Mouse (Mus musculus) left cerebral cortex, postnatal 36 days (tissue): ENCODE measurements at regions not wholly inside any gene's neighbourhood (a gene's known extent, or its start where the extent isn't known, plus 50 kb on each side); places are given as distances from the start of the nearest gene placed in this dataset.

Experiments used
- DNase-seq, 2 experiments: peaks; one replicate each; pipeline ENCODE4 v3.0.0; 2021 to 2022; ENCODE audit warnings: low spot score in 2 of 2, mixed read lengths in 1 of 2
- intact Hi-C: fragments of 180-260 bp; cut with DNase I; formaldehyde crosslinking; loops from one replicate; pipeline ENCODE4 v1.15.1; 2025

DNA sequence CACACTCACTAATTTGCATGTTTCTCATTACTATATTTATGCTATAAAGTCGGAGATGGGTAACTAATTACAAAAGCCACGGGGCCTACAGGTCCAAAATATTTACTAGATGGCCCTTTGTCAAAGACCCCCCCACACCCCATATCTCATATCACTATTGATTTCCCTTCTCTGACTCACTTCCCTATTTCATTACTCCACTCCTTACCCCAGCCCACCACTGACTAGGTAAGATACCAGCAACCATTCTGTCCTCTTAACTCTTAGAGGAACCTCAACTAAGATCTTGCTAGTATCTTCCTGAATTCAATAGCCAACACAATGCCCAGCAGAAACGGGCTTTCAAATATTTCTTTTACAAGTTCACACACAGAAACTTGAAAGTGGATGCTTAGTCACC is 187.1 kb upstream of the Cpeb2 start:
- intact Hi-C loops: no loop called here

DNA sequence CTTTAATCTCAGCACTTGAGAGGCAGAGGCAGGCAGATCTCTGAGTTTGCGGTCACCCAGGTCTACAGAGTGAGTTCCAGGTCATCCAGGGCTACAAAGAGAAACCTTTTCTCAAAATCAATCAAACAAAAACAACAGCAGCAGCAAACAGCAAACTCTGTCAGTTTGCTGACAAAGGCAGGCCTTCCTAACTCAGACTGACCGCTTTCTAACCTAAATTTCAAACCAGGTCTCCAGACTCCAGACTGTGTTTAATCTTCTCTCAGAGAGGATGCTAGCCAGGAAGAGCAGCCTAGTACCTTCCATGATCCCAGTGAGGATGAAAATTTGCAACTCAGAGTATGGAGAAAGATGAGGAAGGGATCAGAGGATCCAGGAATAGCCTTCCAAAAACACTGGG is 185.7 kb upstream of the Cpeb2 start:
- no peak for DNase-seq
- intact Hi-C loops: no loop called here

More for the DNA sequence above, 187.1 kb upstream of the Cpeb2 start:
- no peak for DNase-seq

DNA sequence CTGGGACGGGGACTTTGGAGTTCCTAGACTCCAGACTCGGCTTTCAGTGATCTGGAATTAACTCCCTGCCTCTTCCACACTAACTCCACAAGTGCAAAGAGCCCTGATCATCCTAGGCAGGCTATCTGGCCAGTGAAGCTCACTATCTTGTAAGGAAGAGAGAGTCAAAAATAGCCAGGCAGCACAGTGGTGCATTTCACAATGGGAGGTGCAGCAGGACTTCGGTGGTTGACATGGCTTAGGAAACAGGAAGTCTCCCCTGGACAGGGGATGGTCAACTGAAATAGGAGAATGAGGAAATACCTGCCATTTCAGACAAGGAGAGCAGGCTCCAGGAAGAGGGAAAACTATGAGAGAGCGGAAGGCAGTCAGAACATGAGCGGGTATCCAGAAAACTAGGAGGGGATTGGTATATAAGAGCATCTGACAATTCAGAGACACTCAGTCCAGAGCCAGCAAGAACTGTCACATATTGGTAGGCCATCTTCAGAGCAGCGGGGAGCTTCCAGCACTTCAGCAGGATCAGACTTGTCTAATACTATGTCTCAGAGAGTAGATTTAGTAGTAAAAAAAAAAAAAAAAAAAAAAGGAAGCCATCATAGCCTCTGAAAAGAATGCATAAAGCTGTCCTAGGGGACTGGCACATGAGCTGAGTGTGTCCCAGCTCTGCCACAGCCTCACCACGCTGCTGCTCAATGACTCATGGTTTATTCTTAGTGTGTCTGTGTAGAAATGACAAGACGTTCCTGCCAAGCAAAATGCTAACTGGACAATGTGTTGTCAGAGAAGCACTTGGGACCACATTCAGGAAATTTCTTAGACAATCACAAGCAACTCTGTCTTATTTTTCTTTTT is 184.5 kb upstream of the Cpeb2 start:
- DNase-seq: peak; percentile 25 to 36
- intact Hi-C loops: no loop called here

DNA sequence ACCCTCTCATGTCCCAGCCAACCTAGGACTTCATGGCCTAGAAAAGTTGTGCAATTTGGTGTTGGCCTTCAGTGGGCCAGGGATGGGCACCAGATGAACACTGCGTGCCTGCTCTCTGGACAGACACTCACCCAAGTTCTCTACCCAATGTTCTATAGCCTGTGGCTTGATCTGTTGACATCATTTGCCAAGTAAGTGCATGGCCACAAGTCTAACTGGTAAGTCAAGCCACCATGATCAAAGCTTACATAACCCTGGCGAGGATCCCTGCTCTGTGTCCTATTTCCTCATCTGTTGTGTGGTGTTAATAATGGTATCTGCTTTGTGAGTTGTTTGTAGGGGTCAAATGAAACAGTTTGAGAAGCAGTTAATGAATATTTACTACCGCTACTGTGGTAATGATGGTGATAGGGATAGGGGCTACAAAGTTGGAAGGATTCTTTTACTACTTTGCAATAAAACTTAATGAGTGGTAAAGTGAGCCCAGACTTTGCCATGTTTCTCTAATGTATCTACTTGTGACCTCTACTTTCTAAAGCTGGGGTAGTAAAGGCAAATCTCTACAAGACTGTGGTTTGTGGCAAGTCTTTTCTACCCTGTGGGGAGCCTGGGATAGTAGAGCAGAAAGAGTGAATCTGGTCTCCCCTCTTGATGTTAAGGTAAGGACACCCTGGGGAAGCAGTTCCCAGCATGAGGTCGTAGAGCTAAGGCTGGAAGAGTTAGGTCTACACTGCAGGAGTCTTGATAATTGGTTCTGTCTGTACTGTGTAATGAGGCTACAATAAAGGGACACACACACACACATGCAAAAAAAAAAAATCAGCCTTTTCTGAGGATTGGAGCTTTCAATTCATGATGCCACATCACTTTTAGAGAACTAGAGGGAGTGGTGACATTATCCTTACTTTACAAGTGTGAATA is 183.3 kb upstream of the Cpeb2 start:
- DNase-seq: no peak
- intact Hi-C loops: no loop called here

DNA sequence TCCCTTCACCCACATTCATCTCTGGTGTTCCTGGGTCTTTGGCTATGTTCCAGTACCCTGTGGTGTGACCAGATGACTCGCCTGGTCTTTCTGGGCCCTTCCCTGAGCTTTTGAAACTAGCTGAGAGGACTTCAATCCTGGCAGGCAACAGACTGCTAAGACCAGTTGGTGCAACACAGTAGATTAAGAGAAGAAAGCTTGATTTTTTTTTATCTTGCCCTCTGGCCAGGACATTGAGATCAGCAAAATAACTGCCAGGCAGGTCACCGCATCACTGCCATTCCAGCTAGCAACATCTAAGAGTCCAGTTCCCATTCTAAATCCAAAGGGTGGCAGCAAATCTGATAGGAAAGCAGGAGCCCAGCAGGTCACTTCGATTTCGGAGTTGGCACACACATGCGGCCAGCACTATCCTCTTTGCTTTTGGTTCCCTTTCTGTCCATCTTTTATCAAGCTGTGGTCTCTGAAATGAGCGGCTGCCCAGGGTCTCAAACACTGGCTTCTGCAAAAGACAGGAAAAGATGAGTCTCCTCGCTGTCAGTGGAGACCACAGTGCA is 181.9 kb upstream of the Cpeb2 start:
- intact Hi-C loops: no loop called here
- no peak for DNase-seq

DNA sequence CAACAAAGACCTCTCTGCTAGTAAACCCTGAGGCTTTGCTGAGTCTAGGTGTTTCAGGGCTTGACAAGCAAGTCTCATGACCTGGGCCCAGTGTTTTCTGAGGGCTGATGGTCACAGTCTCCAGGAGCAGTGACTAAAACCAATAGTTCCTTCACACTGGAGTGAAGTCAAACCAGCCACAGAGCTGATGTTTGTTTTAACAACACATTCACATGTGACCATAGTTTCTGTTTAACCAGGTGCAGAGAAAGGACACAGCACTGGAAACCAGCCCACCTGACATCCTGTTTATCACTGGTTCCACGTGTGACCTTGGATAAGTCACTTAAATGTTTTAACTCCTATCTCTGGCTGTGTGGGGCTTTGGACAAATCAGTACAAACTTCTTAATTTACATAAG is 180.3 kb upstream of the Cpeb2 start:
- no peak for DNase-seq
- intact Hi-C loops: no loop called here

DNA sequence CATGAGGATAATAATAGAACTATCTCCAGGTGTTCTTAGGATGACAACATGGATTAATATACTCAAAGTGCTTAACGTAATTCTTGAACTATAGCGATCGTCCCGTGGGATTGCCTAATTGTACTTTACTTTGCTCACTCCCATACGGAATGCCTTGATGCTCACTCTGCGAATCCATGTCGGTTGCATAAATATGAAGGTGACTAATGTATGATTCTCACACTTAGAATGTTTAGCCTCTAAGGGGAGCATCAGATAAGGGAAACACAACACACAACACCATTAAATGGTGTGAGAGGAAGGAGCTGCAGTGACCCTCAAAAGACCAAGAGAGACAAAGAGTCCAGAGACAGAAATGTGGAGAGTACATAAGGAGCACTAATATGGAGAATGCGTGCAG is 178.4 kb upstream of the Cpeb2 start:
- intact Hi-C loops: no loop called here
- no peak for DNase-seq

DNA sequence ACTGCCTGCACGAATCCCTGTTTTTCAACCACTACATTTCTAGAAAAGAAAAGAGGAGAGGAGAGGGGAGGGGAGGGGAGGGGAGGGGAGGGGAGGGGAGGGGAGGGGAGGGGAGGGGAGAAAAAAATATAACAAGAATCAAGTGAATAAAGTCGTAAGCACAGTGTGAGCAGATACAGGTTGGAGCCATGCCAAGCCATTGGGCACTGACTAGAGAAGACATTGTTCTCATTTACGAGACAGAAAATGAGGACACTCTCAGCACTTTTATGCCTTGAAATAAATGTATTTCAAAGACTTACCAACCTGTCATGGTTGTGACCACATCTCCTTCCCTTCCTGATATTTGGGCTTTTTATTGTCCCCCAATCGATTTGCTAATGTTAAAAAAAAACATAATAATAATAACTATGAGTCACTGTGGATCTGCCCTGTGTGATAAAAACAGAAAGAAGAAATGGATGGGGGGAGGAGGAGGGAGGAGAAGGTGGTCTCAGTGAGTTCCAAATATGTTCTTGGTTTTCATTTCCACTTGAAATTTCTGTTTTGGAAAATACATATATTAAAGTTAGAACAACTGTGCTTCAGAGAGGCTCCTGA is 177.8 kb upstream of the Cpeb2 start:
- DNase-seq: no peak

DNA sequence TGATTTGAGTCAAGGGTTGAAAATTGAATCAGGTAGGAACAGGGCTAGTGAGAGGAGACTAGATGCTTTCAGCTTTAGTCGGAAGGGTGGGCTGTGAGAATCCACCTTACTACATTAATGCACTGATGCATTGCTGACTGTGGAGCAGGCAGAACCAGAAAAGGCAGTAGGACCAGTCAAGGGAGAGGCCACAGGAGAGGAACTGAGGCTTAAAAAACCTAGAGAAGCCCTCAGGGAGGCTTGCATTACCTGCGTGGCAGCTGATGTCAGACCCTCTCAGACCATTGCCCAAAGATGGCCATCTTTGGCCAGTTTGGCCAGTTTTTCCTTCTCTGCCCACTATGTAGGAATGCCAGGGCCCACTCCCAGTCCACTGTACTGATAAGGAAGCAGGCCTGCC is 176.5 kb upstream of the Cpeb2 start:
- intact Hi-C loops: no loop called here
- no peak for DNase-seq

More for the DNA sequence above, 177.8 kb upstream of the Cpeb2 start:
- intact Hi-C loops: no loop called here

DNA sequence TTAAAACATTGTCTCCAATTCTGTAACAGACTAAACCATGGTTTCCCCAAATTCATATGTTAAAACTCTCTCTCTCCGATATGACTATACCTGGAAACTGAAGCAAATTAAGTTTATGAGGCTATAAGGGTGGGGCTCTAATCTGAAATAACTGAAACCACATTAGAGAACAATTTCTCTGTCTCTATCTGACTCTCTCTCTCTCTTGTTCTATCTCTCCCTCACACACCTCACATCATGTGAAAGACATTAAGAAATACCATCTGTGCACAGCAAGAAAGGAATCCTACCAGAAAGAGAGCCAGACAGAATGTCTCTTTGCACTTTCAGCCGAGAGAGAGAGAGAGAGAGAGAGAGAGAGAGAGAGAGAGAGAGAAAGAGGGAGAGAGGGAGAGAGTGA is 171.7 kb upstream of the Cpeb2 start:
- intact Hi-C loops: no loop called here
- DNase-seq: no peak

DNA sequence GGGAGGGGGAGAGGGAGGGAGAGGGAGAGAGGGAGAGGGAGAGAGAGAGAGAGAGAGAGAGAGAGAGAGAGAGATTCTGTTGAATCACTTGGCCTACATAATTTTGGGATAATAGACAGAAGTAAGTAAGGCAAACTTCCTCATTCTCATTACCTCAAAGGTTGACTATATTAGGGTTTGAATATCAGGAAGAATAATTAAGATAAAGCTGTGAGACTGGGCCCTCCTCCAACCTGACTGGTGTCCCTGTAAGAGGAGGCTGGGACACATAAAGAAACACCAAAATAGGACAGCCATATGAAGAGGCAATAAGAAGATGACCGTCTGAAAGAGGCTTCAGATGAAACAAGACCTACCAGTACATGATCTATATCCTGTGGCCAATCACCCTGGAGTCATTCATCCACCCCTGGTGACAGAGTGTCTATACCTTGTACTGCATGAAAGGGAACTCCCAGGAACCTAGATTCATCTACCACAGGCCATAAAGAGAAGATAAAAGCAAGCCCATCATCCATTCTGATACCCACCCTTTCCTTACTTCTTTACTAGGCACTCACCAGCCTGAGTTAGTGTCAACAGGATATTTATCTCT is 171.1 kb upstream of the Cpeb2 start:
- no peak for DNase-seq
- intact Hi-C loops: no loop called here

DNA sequence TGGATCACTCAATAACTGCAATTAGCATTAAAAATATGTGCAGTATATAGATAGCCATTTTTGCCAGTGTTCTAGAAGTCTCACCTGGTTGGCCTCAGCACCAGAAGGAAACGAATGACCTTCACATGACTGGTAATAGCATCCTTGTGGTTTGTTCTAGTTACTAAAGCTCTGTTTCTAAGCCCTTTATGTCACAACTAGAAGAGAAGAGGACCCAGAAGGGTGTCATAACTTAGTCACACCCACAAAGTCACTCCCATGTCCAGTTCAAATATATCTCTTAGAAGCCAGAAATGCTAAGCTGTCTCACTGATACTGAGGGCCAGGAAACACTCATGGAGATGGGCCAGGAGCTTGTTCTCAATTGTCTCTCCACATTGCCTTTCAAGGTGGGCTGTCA is 170.5 kb upstream of the Cpeb2 start:
- intact Hi-C loops: no loop called here
- DNase-seq: no peak

DNA sequence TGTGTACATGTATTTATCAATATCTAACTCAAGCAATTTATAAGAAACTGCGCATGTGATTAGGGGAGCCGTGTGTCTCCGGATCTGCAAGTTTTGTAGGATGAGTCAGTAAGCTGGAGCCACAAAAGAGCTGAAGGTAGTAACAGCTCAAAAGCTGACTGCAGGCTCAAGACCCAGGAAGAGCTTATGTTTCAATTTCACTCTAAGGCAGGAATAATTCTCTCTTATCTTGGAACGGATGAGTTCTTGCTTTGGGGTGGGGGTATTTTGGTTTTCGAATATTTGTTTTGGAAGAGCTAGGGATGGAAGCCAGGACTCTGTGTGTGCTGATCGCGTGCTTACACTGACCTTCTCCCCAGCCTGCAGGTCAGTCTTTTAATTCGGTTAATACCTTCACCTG is 169.6 kb upstream of the Cpeb2 start:
- DNase-seq: no peak
- intact Hi-C loops: no loop called here

DNA sequence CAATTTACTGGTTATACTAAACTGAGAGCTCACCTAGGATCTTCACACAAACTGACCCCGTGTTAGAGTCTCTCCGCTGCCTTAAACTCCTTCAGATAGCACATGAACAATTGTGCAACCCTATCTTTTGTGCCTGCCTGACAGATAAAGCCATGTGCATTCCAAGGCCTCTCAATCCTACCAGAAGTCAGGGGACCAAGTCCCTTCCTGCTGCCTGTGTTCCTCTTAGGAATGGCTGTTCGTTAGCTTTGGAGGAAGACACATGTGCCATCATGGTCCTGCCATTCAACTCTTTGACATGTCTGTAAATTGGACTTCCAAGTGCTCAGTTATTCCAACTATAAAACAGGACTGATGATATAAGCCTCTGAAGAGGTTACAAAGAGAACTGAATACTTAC is 161.4 kb upstream of the Cpeb2 start:
- no peak for DNase-seq
- intact Hi-C loops: no loop called here

DNA sequence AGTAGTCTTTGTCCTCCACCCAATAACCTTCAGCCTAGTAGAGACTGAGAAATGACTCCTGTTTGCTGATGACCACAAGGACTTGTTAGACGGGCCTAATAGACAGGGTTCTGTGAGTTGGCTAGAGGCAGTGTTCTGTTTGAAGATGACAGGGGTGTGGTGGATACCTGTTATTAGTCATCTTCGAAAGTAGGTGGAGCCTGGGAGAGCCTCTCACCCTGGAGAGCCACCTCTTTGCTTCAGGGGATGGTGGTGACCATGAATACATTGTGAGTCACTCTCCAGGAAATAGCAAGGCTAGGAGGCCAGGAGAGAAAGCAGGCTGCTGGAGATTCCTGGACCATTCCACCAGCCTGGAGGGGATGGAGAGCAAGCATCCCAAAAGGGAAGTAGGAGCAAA is 160.6 kb upstream of the Cpeb2 start:
- intact Hi-C loops: no loop called here
- no peak for DNase-seq

DNA sequence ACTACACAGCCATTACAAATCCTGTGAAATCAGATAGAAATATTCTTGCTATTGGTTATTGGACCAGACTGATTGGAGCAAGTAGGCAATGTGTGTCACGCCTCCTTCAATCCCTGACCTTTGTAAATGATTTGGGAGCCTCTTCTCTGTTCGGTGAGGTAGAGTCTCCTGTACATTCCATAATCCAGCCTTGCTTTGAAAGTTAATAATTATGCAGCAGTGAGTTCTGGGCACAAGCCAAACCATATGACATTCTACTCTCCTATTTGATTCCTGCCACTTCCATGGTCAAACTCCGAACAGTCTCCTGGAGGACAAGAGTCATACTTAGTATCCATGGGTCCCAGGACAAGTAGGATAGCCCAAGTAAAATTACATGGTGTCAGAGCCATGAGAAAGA is 158.4 kb upstream of the Cpeb2 start:
- intact Hi-C loops: no loop called here
- DNase-seq: no peak

DNA sequence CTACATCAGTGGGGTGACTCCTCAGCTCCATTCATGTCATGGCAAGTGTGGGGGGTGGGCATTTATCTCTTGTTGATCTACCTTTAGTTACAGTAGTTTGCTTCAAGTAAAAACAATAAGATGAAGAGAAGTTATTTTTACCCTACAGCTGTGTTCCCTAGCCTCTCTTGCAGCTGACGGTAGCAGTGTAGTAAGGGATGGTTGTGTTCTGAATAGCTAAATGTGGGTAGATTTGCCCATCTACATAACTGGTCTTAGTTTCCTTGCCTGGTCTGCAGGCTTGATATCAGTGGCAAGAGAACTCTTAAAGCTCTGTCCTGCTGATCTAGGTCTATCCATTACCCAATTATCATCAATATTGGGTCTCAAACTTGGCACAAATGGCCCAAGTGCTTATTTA is 152.7 kb upstream of the Cpeb2 start:
- intact Hi-C loops: no loop called here
- DNase-seq: no peak

DNA sequence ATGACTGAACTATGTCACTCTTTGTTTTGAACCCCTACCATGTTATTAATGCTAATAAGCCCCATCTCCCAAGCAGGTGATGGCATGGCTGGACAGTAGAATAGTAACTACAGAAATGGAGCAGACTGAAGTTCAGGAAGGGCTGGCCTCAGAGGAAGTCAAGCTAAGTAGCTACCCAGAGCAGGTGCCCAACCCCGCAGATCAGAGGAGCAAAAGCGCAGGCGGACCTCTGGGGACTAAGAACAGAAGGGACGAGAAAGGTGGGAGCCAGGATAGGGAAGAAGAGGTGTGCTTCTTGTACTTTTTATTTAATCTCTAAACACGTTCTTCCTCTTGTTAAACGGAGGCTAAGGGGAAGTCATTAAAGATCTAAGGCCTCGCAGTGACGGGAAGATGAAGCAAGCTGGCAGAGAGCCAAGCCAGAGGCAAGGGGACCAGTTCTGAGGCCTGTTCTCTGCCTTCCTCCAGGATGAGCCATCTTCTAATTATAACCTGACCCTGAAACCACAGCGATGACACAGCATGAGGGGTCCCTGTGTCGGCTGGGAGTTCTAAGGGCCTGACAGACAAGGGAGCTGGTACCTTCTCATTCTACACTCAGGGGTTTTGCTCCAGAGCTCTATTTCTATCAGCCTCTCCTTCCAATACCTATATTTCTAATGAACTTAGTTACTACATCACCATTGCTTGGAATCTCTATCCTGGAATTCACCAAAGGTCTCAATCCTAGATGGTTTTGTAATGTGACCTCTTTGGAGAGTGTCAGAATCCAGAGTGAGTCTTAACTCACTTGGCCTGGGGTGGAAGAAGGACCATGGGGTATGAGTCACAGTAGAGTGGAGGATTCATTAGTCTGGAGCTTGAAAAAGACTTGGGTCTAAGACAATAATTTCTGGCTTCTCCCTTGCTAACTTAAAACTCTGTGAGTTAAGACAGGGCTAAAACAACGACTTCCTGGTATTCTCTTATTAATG is 151.1 kb upstream of the Cpeb2 start:
- DNase-seq: no peak
- intact Hi-C loops: no loop called here

DNA sequence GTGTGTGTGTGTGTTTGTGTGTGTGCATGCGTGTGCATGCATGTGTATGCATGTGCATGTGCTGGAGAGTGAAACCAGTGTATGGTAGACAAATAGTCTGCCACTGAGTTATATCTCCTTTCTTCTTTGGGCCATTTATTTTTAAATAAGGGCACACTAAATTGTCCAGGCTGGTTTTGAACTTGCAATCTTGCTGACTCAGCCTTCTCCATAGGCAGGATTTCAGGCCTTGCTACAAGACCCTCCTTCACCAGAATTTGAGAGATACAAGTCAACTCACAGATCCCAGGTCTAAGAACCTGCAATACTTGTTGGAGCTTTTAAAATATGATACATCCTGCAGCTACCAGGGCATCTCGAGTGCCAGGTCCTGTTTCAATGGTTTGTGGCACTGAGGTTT is 145.9 kb upstream of the Cpeb2 start:
- intact Hi-C loops: no loop called here
- DNase-seq: no peak
